Mouse (Mus musculus) gastrocnemius, postnatal 36 days (tissue): ENCODE results near the gene Morc3. TPM values are rescaled to one million over a fixed set of nuclear protein-coding genes. Genes with fewer than 3 reads are reported as not detected.

ENCODE experiments used
- DNase-seq, 2 experiments: peaks; one replicate each; pipeline ENCODE4 v3.0.0; 2022
- intact Hi-C: fragments of 180-260 bp; cut with DNase I; formaldehyde crosslinking; loops from one replicate; pipeline ENCODE4 v1.15.1; 2025
- long read RNA-seq, 2 experiments: library from polyadenylated mRNA; stranded (forward); transcript quantifications; one replicate each; pipeline ENCODE4 v2.0.0; 2021
- total RNA-seq, 2 experiments: library from RNA; stranded (reverse); gene quantifications; 2 replicates each; pipeline ENCODE4 v1.2.3; 2021

Morc3 gene
- total RNA-seq = 10 to 100 TPM in 1 of 2 experiments, 1 to 10 TPM in 1; 7.7 to 10.3 TPM
- long read RNA-seq, experiment 1, full-length matches to known transcripts = 1 of 4 reads
- long read RNA-seq, experiment 1, partial matches to known transcripts = 0 of 4 reads
- long read RNA-seq, experiment 1, other reads (novel, unspliced or antisense) = 3 of 4 reads
- long read RNA-seq, experiment 2, full-length matches to known transcripts = 2 of 6 reads
- long read RNA-seq, experiment 2, partial matches to known transcripts = 0 of 6 reads
- long read RNA-seq, experiment 2, other reads (novel, unspliced or antisense) = 4 of 6 reads

DNA sequence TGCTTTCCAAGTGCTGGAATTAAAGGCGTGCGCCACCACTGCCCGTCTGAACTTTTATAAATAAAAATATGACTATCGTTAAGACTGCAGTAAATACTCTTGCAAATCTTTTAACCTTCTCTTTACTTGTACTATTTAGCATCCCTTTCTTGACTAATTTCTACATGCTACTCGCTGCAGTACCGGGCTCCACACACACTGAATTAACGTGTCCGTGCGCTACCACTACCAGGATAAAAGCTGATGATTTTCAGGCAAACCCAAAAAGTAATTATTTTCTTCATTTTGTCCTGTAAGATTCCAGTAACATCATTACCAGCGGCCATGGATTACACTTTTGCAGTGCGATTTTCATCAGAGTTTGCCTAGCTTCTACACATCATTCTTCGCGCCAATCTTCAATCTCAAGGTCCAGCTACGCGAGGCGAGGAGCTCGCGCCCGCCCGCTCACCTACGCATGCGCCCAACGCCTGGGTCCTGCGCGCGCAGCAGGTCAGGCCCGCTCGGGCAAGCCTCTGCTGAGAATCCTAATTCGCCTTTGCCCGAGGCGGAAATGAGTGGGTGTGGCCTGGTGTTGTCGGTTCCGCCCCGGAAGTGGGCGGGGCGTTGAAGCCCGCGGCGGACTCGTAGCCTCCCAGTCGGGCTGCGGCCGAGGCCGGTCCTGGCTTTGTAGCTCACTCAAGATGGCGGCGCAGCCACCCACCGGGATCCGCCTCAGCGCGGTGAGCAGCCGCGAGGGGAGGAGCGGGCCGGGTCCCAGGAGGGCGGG is at the start of gene Morc3:
Gene Morc3 (plus strand): TSS at position 495 of the 769 bp plus-strand sequence.
- intact Hi-C loops = no loop called here
- DNase-seq = peak; percentile 100

DNA sequence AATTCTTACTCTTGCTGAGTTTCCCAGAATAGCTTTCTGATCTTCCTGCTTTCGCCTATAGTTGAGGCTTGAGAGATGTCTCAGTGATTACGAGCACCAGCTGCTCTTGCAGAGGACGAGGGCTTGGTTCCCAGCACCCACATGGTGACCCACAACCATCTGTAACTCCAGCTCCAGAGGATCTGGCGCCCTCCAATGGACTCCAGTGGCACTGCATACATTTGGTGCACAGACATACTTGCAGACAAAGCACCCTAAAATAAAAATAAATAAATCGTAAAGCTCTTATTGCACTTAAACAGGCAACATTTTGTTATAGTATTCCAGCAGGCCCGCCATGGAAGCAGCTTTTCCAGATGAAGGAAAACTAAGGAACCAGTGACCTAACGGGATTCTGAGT is 47.7 kb upstream of the Morc3 start:
- DNase-seq = no peak
- intact Hi-C loops = no loop called here

DNA sequence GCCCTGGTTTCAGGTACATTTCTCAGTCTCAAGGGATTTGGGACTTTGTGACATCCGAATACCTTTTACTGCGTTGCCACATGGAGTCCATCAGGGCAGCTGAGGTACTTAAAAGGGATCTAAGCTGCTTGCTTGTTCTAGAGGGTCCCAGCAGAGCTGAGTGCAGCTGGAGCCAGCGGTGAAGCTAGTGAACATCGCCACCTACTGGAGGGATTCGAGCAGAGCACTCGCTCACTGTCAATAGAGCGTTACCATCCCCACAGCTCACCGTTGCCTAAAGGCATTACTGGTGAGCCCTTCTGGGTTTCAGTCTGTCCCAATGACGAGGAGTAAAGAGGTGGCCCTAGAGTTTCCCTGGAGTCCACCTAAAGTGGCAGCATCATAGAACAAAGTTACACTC is 46.1 kb upstream of the Morc3 start:
- DNase-seq = peak; percentile 37 to 48
- intact Hi-C loops = no loop called here

DNA sequence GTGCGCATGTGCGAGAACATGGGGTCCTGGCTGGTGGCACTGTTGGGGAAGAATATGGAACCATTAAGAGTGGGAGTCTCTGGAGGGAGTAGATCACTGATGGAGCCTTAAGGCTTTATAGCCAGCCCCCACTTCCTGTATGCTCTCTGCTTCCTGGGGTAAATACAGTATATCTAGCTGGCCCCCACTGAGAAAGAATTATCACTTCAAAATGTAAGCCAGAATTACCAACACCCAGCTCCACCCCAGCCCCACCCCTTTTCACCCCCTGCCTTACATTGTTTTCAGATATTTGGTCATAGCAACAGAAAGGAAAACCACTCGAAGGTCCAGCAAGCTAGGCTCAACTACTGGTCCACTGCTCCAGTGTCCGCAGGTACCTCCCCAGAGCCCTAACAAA is 43.5 kb upstream of the Morc3 start:
- intact Hi-C loops = no loop called here
- DNase-seq = no peak

DNA sequence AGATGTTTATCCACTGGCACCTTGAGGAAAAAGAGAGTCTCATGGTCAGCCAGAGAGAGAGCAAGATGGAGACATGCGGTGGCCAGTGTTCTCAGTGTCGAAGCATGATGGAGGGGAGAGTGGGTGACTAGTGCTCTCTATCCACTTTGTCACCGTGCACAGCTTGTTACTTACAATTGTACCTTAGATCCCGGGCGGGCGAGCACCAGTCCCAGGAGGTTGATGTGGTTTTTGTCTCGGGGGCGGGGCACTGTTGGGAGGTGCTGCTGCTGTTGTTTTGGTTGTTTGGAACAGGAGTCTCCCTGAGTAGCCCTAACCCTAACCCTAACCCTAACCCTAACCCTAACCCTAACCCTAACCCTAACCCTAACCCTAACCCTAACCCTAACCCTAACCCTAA is 43.0 kb upstream of the Morc3 start:
- no peak for DNase-seq
- intact Hi-C loops = no loop called here

DNA sequence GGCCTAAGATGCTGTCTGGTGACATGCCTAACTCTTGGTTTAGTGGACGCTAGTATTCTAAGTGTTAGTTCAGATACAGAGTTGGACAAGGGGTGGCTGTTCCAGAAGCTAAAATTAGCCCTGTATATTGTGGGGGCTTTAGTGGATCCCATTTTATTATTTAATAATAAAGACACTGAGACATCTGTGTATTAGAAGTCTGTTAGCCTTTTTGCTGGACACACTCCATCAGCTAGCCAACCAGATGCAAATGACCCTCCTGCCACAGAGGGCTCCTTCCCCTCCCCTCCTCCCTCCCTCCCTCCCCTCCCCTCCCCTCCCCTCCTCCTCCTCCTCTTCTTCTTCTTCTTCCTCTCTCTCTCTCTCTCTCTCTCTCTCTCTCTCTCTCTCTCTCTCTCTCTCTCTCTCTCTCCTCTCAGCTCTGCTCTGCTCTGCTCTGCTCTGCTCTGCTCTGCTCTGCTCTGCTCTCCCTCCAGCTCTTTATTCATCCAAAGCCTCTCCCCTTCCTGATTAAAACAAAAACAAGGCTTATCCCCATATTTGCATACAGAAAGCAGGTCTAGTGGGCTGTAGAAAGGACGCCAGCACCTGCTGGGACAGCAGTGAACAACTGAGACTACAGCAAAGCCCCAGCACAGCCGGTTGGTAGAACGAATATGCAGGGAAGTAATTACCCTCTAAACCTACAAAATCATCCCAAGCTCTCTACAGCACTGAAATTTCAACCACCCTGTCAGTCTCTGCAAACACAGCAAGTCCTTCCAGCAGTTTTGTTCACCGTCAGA is 41.8 kb upstream of the Morc3 start:
- no peak for DNase-seq
- intact Hi-C loops = no loop called here

DNA sequence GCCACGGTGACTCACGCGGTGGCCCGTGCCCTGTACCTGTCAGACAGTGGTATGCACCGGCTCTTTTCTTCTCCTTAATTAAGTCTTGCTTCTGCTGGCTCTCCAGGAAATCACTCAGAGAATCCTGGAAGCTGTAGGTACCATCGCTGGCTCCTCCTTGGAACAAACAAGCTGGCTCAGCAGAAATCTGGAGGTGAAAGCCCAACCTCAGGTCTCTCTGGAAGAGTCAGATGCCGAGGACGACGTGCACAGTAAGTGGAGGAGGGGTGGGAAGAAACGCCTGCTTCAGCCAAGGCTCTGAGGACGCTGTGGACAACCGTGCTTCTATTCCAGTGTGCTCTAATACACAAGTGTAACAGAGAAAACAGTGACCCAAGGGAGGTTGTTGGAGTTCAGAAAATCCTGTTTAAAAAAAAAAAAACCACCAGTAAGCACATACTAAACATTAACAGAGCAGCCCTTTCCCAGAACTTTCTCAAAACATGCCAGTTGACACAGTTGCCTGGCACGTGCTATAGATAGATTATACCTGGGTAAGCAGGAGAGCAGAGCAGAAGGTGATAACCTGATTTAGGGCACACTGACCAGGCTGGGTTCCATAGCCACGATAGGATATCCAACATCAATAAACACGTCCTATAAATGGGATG is 38.8 kb upstream of the Morc3 start:
- intact Hi-C loops = no loop called here
- no peak for DNase-seq

DNA sequence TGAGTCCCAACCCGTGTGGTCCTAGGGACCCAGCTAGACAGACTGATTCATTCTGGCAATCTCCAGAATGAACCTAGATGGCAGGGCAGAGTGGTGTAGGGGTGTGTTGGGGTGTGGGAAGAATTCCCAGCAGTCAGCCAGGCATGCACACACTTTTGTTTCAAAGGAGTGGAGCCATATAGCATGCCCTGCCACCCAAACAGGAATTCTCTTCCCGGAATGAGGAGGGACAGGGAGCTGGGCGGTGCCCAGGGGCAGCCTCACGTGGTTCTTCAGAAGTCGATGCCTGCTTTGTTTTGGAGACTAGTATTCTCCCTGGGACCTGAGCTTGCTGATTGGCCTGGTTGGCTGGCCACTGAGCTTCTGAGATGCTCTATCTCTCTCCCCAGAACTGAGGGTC is 37.1 kb upstream of the Morc3 start:
- no peak for DNase-seq
- intact Hi-C loops = no loop called here

DNA sequence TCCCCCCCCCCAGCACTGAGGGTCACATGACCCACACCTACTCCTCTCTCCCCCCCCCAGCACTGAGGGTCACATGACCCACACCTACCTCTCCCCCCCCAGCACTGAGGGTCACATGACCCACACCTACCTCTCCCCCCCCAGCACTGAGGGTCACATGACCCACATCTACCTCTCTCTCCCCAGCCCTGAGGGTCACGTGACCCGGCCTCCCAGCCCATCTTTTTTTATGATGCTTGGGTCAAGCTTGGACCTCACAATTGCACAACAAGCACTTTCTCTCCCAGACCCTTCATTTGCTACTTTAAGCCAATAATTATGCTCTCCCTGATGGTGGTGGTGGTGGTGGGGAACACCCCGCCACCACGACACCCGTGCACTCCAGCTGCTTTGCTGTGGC is 36.5 kb upstream of the Morc3 start:
- intact Hi-C loops = no loop called here
- no peak for DNase-seq

DNA sequence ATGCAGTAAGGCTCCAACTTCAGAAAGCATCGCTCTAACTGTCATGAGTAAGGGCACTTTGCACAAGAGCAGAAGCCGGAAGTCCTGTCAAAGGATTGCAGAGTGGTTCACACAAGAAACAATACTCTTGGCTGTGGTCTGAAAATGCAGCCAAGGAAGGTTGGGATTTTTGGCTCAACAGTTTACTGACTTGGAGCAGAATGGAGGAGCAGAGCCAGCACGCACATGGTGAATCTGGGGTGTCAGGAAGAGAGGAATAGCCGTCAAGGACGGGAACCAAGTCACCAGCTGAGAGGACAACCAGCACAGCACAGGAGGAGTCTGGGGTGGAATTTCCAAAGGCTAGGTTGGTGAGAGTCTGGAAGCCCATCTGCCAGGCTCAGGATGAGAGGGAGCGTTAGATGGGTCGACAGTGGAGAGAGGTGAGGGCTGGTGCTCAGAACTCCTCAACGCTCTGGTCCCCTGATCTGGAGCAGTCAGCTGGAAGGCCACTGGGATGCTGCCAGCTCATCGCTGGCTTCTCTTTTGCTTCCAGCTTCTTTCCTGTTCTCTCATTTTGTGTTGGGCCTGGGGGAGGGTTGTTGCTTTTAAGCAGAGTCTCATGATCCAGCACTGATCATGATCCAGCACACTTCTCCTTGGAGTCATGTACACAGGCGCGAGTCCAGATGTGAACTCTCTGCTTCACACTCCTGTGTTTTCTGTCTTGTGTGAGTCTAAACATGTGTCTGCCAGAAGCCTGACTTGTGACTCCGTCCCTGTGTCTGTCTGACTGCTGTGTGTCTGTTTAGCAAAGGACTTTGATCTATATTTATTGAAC is 34.7 kb upstream of the Morc3 start:
- DNase-seq = no peak
- intact Hi-C loops = no loop called here

DNA sequence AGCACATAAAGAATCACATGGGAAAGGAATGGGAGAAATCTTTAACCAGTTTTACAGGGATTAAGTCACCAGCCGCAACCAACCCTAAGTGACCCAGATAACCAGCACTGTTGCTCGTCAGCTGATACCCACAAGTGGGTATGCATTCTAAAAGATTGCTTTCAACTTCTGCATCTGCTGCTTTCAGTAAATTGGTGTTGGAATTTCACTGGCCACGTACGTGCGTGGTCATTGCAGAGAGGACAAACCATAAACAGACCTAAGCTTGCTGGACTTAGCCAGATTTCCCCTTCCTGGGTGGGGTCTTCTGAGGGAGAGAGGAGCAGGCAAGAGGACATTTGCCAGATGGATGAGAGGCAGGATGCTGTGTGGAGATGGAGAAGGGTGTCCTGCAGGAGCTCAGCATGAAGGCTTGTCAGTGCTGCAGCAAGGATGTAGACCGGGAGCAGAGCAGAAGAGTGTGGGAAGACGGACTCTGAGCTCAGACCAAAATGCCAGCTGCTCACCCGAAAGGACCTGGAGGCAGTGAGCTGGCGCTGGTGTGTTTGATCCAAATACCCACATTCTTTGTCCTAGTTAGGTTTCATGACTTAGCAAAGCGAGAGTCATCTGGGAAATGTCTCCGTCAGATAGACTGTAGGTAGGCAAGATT is 34.0 kb upstream of the Morc3 start:
- intact Hi-C loops = no loop called here
- DNase-seq = no peak

DNA sequence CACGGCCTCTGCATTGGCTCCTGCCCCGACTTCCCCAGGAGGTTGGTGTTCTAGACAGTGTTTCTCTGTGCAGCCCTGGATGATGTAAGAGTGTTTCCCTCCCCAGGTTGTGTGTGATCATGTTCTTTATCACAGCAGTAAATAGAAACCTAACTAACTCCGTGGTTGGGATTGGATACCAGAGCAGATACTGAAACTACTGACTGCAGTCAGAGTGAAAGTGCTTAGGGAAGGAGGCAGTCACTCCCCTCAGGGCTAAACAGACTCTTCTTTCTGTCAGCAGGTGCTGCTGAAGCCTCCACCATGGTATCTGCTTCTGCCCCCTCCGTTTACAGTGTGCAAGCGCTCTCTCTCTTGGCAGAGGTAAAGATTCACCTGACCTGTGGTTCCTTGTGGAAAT is 33.3 kb upstream of the Morc3 start:
- intact Hi-C loops = no loop called here
- DNase-seq = no peak

DNA sequence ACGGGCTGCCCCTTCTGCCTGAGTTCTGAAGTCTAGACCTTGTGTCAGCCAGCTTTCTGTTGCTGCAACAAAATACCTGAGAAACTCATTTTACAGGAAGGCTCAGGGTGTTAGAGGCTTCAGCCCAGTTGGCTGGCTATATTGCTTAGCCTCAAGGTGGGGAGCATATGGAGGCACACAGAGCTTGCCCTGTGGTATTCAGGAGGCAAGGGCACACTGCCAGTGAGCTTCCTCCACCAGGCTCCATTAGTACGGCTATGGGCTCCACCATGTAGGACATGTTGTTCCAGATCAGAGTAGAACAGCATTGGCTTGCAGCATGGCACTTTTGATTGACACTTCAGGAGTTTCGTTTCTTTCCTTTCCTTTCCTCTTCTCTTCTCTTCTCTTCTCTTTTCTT is 32.9 kb upstream of the Morc3 start:
- intact Hi-C loops = no loop called here
- no peak for DNase-seq

DNA sequence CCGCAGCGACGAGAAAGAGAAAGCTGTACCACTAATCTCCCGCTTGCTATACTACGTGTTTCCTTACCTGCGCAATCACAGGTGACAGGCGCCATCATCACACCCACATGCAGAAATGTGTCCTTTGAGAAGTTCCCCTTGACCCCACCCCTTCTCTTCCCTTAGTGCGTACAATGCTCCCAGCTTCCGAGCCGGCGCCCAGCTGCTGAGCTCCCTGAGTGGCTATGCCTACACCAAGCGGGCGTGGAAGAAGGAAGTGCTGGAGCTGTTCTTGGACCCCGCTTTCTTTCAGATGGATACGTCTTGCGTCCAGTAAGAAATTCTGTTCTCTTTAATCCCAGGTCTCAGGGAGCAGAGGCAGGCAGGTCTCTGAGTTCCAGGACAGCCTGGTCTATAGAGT is 32.0 kb upstream of the Morc3 start:
- DNase-seq = no peak
- intact Hi-C loops = no loop called here

DNA sequence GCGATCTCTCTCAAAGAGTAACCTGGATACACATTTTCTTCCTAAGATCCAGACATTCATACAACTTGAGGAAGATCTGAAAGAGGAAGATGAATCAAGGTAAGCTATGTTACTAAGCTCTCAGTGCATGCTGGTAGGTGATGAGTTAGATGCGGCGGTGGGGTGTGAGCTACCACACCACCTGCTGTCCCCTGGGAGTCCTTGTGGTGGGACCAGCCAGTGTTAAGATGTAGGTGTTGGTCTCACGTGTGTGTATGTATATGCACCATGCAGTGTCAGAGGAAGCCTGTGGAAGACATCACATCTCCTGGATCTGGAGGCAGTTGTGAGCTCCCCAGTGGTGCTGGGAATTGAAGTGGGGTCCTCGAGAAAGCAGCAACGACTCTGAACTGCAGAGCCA is 24.8 kb upstream of the Morc3 start:
- DNase-seq = no peak
- intact Hi-C loops = no loop called here

DNA sequence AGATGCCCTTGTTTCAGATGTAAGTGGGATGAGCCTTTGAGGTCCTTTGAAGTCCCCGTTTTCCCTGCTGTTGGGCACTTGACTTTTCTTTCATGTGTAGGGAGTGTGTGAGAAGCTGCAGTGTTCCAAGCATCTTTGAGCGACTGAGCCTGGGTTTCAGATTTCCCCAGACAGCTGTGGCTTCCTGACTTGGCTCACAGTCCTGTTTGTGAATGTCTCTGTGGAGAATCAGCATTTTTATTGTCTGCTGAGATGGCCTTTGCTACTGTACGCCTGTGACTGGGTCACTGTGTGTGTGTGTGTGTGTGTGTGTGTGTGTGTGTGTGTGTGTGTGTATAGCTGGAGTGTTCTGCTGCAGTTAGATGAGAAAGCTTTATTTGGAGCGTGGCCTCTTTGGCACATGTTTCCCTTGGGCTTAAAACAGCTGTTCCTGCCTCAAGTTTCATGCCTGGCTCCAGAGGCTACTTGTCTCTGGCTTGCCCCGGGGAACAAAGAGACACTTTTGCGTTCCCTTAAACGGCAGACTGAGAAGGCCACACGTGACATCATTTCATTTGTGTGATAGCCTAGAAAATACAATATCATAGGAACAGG is 23.9 kb upstream of the Morc3 start:
- peak; percentile 51 to 60 for DNase-seq
- intact Hi-C loops = no loop called here

DNA sequence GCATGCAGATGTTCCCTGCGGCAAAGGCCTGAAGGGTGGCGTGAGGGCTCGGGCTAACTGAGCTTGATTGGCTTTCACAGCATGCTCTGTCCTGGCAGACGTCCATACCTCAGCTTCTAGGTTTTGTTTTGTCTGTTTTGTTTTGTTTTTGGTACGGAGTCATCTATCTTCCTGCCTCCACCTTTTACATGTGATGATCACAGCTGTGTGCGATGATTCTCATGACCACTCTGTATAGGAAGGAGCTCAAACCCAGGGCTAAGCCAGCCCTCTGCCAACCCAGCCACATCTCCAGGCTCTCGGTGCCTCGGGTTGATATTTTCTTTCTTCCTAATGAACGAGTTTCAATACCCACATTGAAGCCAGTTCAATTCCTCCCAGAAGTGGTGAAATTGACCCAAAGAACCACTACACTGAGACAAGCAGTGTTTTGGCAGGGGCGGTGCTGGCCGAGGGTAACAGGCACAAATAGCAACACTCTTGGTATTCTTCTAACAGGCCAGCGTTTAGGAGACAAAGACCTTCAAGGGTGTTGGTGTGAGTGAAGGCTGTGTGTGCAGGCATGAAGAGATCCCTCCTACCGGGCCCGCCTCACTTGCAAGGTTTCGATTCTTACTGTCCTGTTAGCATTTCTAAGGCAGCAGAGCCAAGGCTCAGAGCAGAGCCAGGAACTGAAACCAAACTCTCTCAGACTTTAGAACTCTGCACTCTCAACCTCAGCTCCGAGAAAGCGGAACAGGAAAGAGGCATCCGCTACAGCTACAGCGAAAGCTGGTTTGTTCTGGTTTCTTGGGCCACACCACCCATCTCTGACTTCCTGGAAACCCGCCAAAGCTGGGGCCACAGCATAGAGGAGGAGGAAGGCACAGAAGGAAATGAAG is 15.8 kb upstream of the Morc3 start:
- DNase-seq = peak; percentile 57 to 59
- intact Hi-C loops = no loop called here

DNA sequence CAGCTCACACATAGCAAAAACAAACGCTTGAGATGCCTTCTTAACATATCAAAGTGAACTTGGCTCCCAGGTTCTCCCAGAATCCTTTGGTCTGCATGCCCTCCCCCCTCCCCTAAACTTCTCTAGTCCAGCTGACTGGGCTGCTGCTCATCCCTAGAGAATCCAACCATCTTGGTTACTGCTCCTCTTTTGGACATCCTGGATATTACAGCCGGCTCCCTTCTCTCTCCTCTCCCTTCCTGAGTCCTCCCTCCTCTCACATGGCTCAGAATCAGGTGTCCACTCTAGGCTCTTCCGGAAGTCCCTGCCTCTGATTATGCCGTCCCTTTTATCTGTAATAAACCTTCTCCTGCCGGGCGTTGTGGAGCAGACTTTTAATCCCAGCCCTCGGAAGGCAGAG is 15.1 kb upstream of the Morc3 start:
- intact Hi-C loops = no loop called here
- DNase-seq = no peak
